Mouse (Mus musculus) mesoderm, embryonic 11.5 days (tissue): ENCODE measurements around the gene Phf21a.

Experiments used
- DNase-seq: peaks from one replicate; pipeline ENCODE4 v3.0.0-alpha.2; 2012; ENCODE audit warnings: low read depth, low spot score

Gene Phf21a

GRCm38 (mm10) chr2:92092817-92093216, at the start of gene Phf21a:
Gene Phf21a (plus strand): TSS chr2:92093117.
- no peak for DNase-seq

- no peak for DNase-seq
These were observed 49.6 kb upstream of the Phf21a start for GRCm38 (mm10) chr2:92043285-92043684.

- no peak for DNase-seq
These were observed 45.3 kb upstream of the Phf21a start for GRCm38 (mm10) chr2:92047601-92048000.

- no peak for DNase-seq
These were observed 44.8 kb upstream of the Phf21a start for GRCm38 (mm10) chr2:92048034-92048690.

- no peak for DNase-seq
These were observed 40.7 kb upstream of the Phf21a start for GRCm38 (mm10) chr2:92052188-92052587.

- no peak for DNase-seq
These were observed 40.2 kb upstream of the Phf21a start for GRCm38 (mm10) chr2:92052754-92053153.

GRCm38 (mm10) chr2:92055101-92055813, 37.7 kb upstream of the Phf21a start:
- peak; percentile 96 for DNase-seq

GRCm38 (mm10) chr2:92055831-92056236, 37.1 kb upstream of the Phf21a start:
- peak; percentile 73 for DNase-seq

GRCm38 (mm10) chr2:92056760-92057159, 36.2 kb upstream of the Phf21a start:
- no peak for DNase-seq

- peak; percentile 91 for DNase-seq
These were observed 34.4 kb upstream of the Phf21a start for GRCm38 (mm10) chr2:92058469-92058868.

- DNase-seq = no peak
These were observed 34.0 kb upstream of the Phf21a start for GRCm38 (mm10) chr2:92058936-92059335.

- DNase-seq = peak; percentile 68
These were observed 33.3 kb upstream of the Phf21a start for GRCm38 (mm10) chr2:92059481-92060220.

GRCm38 (mm10) chr2:92060291-92060690, 32.6 kb upstream of the Phf21a start:
- no peak for DNase-seq

GRCm38 (mm10) chr2:92061337-92061736, 31.6 kb upstream of the Phf21a start:
- no peak for DNase-seq

GRCm38 (mm10) chr2:92063106-92063505, 29.8 kb upstream of the Phf21a start:
- no peak for DNase-seq

- DNase-seq = no peak
These were observed 27.5 kb upstream of the Phf21a start for GRCm38 (mm10) chr2:92065269-92065888.

- no peak for DNase-seq
These were observed 27.0 kb upstream of the Phf21a start for GRCm38 (mm10) chr2:92065938-92066337.

GRCm38 (mm10) chr2:92066899-92067298, 26.0 kb upstream of the Phf21a start:
- DNase-seq = no peak

- DNase-seq = no peak
These were observed 25.3 kb upstream of the Phf21a start for GRCm38 (mm10) chr2:92067600-92067999.

- no peak for DNase-seq
These were observed 23.3 kb upstream of the Phf21a start for GRCm38 (mm10) chr2:92069630-92070029.

- DNase-seq = no peak
These were observed 21.8 kb upstream of the Phf21a start for GRCm38 (mm10) chr2:92071143-92071542.

GRCm38 (mm10) chr2:92076086-92076692, 16.7 kb upstream of the Phf21a start:
- DNase-seq = no peak
